Mouse (Mus musculus) stomach, postnatal 0 days (tissue): ENCODE measurements around the gene Adgrd1. TPM values are rescaled to one million over a fixed set of nuclear protein-coding genes. Genes with fewer than 3 reads are reported as not detected.
"Not testable (repeated sequence)": the region's sequence is repeated elsewhere in the genome, so short reads cannot be mapped to it uniquely, and the experiment has no call there.

Source experiments
- ATAC-seq: fragments of 200-750 bp; cut with Nextera tagmentation; 2 replicates; pipeline ENCODE4 v1.8.0; 2017; ENCODE audit not compliant: low FRiP score, low TSS enrichment
- DNase-seq: peaks from one replicate; pipeline ENCODE4 v3.0.0-alpha.2; 2016; ENCODE audit warnings: low spot score
- H3K27ac ChIP-seq: fragments of 300-500 bp; sonication (generic); replicated peaks from 2 replicates; pipeline ENCODE4 v1.5.1; 2014; ENCODE audit warnings: mild to moderate bottlenecking, control low read depth
- H3K27me3 ChIP-seq: fragments of 300-500 bp; sonication (generic); 2 replicates; pipeline ENCODE4 v1.6.1; 2014; ENCODE audit warnings: low read length; ENCODE audit not compliant: control insufficient read depth, insufficient read depth
- H3K36me3 ChIP-seq: fragments of 300-500 bp; sonication (generic); 2 replicates; pipeline ENCODE4 v1.6.1; 2014; ENCODE audit warnings: low read length, mixed read lengths; ENCODE audit not compliant: control insufficient read depth, insufficient read depth
- H3K4me1 ChIP-seq: fragments of 300-500 bp; sonication (generic); replicated peaks from 2 replicates; pipeline ENCODE4 v1.6.1; 2014; ENCODE audit warnings: antibody characterized with exemption; ENCODE audit not compliant: control insufficient read depth, insufficient read depth
- H3K4me2 ChIP-seq: fragments of 300-500 bp; sonication (generic); replicated peaks from 2 replicates; pipeline ENCODE4 v1.6.1; 2014; ENCODE audit warnings: low read depth, mild to moderate bottlenecking, control low read depth, moderate library complexity
- H3K4me3 ChIP-seq: fragments of 300-500 bp; sonication (generic); 2 replicates; pipeline ENCODE4 v1.5.1; 2014; ENCODE audit warnings: low read depth, low read length, control low read depth
- H3K9ac ChIP-seq: fragments of 300-500 bp; sonication (generic); 2 replicates; pipeline ENCODE4 v1.6.1; 2014; ENCODE audit warnings: mild to moderate bottlenecking, low read length, control low read depth, mixed read lengths
- H3K9me3 ChIP-seq: fragments of 300-500 bp; sonication (generic); 2 replicates; pipeline ENCODE4 v1.6.1; 2016; ENCODE audit warnings: low read length; ENCODE audit not compliant: control insufficient read depth
- CTCF ChIP-seq: IDR thresholded peaks from 2 replicates; pipeline ENCODE4 v1.5.1; 2016; ENCODE audit warnings: antibody characterized with exemption, low read depth, mild to moderate bottlenecking, moderate library complexity
- EP300 ChIP-seq: optimal IDR thresholded peaks from 2 replicates; pipeline ENCODE3; 2016; ENCODE audit warnings: antibody characterized with exemption
- WGBS: fragments of 180-500 bp; shearing (Covaris S2); extraction: QIAGEN DNeasy Blood & Tissue Kit; methylation state at CpG from one replicate; pipeline ENCODE4 v1.1.7; 2014; 5-methylcytosine and 5-hydroxymethylcytosine counted together
- polyA plus RNA-seq: library from polyadenylated mRNA; unstranded; fragments of >200 nt; fragmentation: Nextera tagmentation; extraction: Ambion mirVana; gene quantifications from 2 replicates; pipeline ENCODE4 v1.2.1, GENCODE M21; 2015

The Adgrd1 gene
- polyA plus RNA-seq, 1 experiment from 2014 or later = 3.7 TPM

- Histone ChIP-seq H3K36me3 (no peaks in the 10 kb centered on the region), H3K9me3 (no peaks in the 10 kb centered on the region), H3K4me2 (no peak overlapping the region), H3K27ac (no peak overlapping the region), H3K4me1 (no peaks in the 10 kb centered on the region), H3K4me3 (no peak overlapping the region), H3K27me3 (no peaks in the 10 kb centered on the region), H3K9ac (no peak overlapping the region)
- TF ChIP-seq CTCF (no peak), EP300 (no peak)
- 64% methylated on average over 15 of the region's 15 CpGs for WGBS
- no peak for ATAC-seq
- DNase-seq = no peak
These were observed 25.2 kb downstream of the Adgrd1 start for GRCm38 (mm10) chr5:129121654-129122285.

GRCm38 (mm10) chr5:129122491-129122890 lies 25.9 kb downstream of the Adgrd1 start:
- Histone ChIP-seq H3K27me3 (no peaks in the 10 kb centered on the region), H3K36me3 (no peaks in the 10 kb centered on the region), H3K27ac (no peak overlapping the region), H3K9me3 (no peaks in the 10 kb centered on the region), H3K4me2 (no peak overlapping the region), H3K9ac (no peak overlapping the region), H3K4me3 (no peak overlapping the region), H3K4me1 (no peaks in the 10 kb centered on the region)
- no peak for ATAC-seq
- DNase-seq = no peak
- 94% methylated on average over 7 of the region's 7 CpGs for WGBS
- TF ChIP-seq EP300 (no peak), CTCF (no peak)

- no peak for ATAC-seq
These were observed 27.7 kb downstream of the Adgrd1 start for GRCm38 (mm10) chr5:129124070-129124828.

GRCm38 (mm10) chr5:129128310-129128709 lies 31.8 kb downstream of the Adgrd1 start:
- H3K27ac ChIP-seq, H3K4me2 ChIP-seq, H3K27me3 ChIP-seq, ATAC-seq, H3K36me3 ChIP-seq, H3K9ac ChIP-seq, H3K4me3 ChIP-seq, H3K4me1 ChIP-seq, DNase-seq, H3K9me3 ChIP-seq: not testable (repeated sequence)
- 94% methylated on average over 22 of the region's 22 CpGs for whole genome bisulfite sequencing

More at GRCm38 (mm10) chr5:129124070-129124828, 27.7 kb downstream of the Adgrd1 start:
- Histone ChIP-seq H3K4me3 (no peak overlapping the region), H3K27me3 (no peaks in the 10 kb centered on the region), H3K9ac (no peak overlapping the region), H3K4me2 (no peak overlapping the region), H3K36me3 (no peaks in the 10 kb centered on the region), H3K9me3 (no peaks in the 10 kb centered on the region), H3K4me1 (no peaks in the 10 kb centered on the region), H3K27ac (no peak overlapping the region)
- WGBS = 38% methylated on average over 11 of the region's 11 CpGs
- no peak for DNase-seq
- TF ChIP-seq EP300 (no peak), CTCF (no peak)

GRCm38 (mm10) chr5:129130301-129130700 lies 33.8 kb downstream of the Adgrd1 start:
- Histone ChIP-seq H3K9me3 (no peaks in the 10 kb centered on the region), H3K4me1 (no peaks in the 10 kb centered on the region), H3K27ac (no peak overlapping the region), H3K36me3 (no peaks in the 10 kb centered on the region), H3K27me3 (no peaks in the 10 kb centered on the region), H3K4me3 (no peak overlapping the region), H3K4me2 (no peak overlapping the region), H3K9ac (no peak overlapping the region)
- WGBS = 89% methylated on average over 8 of the region's 8 CpGs
- no peak for DNase-seq
- TF ChIP-seq CTCF (no peak), EP300 (no peak)
- ATAC-seq = no peak

- no peaks in the 10 kb centered on the region for H3K27me3 ChIP-seq
- H3K4me3 ChIP-seq = no peak overlapping the region
- no peaks in the 10 kb centered on the region for H3K9me3 ChIP-seq
- H3K4me2 ChIP-seq = no peak overlapping the region
- H3K27ac ChIP-seq = no peak overlapping the region
- H3K4me1 ChIP-seq = no peaks in the 10 kb centered on the region
- no peak overlapping the region for H3K9ac ChIP-seq
- WGBS = 79% methylated on average over 5 of the region's 5 CpGs
- no peaks in the 10 kb centered on the region for H3K36me3 ChIP-seq
- TF ChIP-seq CTCF = no peak
- no peak for TF ChIP-seq EP300
- no peak for ATAC-seq
- DNase-seq = no peak
These were observed 40.9 kb downstream of the Adgrd1 start for GRCm38 (mm10) chr5:129137405-129137804.
